ENCODE assay signal across 9 mouse cellular contexts in genomic region chr2:84481863-84482262, GRCm38 (mm10). TPM values are rescaled to one million over a fixed set of nuclear protein-coding genes. Genes with fewer than 3 reads are reported as not detected.
DNase-seq lines count a peak whose midpoint lies in the region; ATAC-seq and TF ChIP-seq lines count a peak whose summit lies in the region.
"Had no signal": no experiment of that assay in that cellular context is flagged by ENCODE, and none has a peak within 500 bp of the region (broad histone marks: within the 10 kb centered on the region; RNA-seq: fewer than 3 reads in every experiment).

No protein-coding gene starts in this region.

- DNase-seq in midbrain, embryonic 11.5 days (ENCODE audit: low spot score, missing footprints) = no peak
- peak; percentile 52 for DNase-seq in embryo, embryonic 10.5 days (ENCODE audit: low spot score)
- DNase-seq in heart, postnatal 4 days = peak; percentile 48
- DNase-seq in layer of hippocampus, adult 2 months (ENCODE audit: low spot score in 2 of 2) = peak; percentile 21 to 37
- peak; percentile 72 for DNase-seq in lung, postnatal 36 days
- peak; percentile 86 for DNase-seq in splenic B cell, adult 2 months (ENCODE audit: low read depth, low spot score)
- no peak for DNase-seq in urinary bladder, postnatal 36 days (ENCODE audit: low spot score in 2 of 2)

- no peak for ATAC-seq in midbrain, embryonic 13.5 days
- no peak for ATAC-seq in midbrain, embryonic 11.5 days (ENCODE audit: low FRiP score)

- H3K4me2 ChIP-seq in midbrain, embryonic 13.5 days (replicated peaks) = peak overlapping the region; percentile 22
- no peak overlapping the region for H3K4me2 ChIP-seq in midbrain, embryonic 11.5 days

- 61% methylated on average over 7 of the region's 7 CpGs for WGBS in midbrain, embryonic 13.5 days
- 59% methylated on average over 7 of the region's 7 CpGs for WGBS in midbrain, embryonic 11.5 days

- H3K27me3 ChIP-seq in midbrain, embryonic 13.5 days = no peaks in the 10 kb centered on the region
- no peaks in the 10 kb centered on the region for H3K27me3 ChIP-seq in midbrain, embryonic 11.5 days (ENCODE audit: control insufficient read depth, insufficient read depth, low read length)
- no peaks in the 10 kb centered on the region for H3K27me3 ChIP-seq in splenic B cell, adult 2 months (ENCODE audit: control insufficient read depth, insufficient read depth, low read length, poor library complexity, severe bottlenecking)

- H3K36me3 ChIP-seq in midbrain, embryonic 13.5 days = no peaks in the 10 kb centered on the region
- no peaks in the 10 kb centered on the region for H3K36me3 ChIP-seq in midbrain, embryonic 11.5 days (ENCODE audit: control insufficient read depth, insufficient read depth, low read length)
- H3K36me3 ChIP-seq in splenic B cell, adult 2 months (ENCODE audit: control insufficient read depth, insufficient read depth, low read length, poor library complexity, severe bottlenecking) = no peaks in the 10 kb centered on the region

- H3K9me3 ChIP-seq in midbrain, embryonic 13.5 days = no peaks in the 10 kb centered on the region
- no peaks in the 10 kb centered on the region for H3K9me3 ChIP-seq in midbrain, embryonic 11.5 days (ENCODE audit: control insufficient read depth, low read length)

- H3K4me3 ChIP-seq in midbrain, embryonic 13.5 days (replicated peaks) = no peak overlapping the region
- no peak overlapping the region for H3K4me3 ChIP-seq in midbrain, embryonic 11.5 days (ENCODE audit: low read depth, low read length)
- peak overlapping the region; percentile 48 for H3K4me3 ChIP-seq in layer of hippocampus, adult 2 months

- no peak overlapping the region for H3K27ac ChIP-seq in midbrain, embryonic 13.5 days
- H3K27ac ChIP-seq in midbrain, embryonic 11.5 days (ENCODE audit: low read depth, low read length) = no peak overlapping the region
- peak overlapping the region; percentile 44; the same call in 1 of the 2 replicates for H3K27ac ChIP-seq in layer of hippocampus, adult 2 months
- H3K27ac ChIP-seq: macrophage had no signal

- no peak overlapping the region for H3K9ac ChIP-seq in midbrain, embryonic 13.5 days (replicated peaks)
- H3K9ac ChIP-seq in midbrain, embryonic 11.5 days (ENCODE audit: low read length) = no peak overlapping the region

- H3K4me1 ChIP-seq in midbrain, embryonic 13.5 days (replicated peaks) = no peaks in the 10 kb centered on the region
- no peaks in the 10 kb centered on the region for H3K4me1 ChIP-seq in midbrain, embryonic 11.5 days (ENCODE audit: control insufficient read depth, insufficient read depth, low read length)

- TF ChIP-seq CTCF in layer of hippocampus, adult 2 months (conservative IDR thresholded peaks at IDR 0.05) = no peak; the same call in none of the 2 replicates

RNA-seq across cellular contexts. Expression of gene Tfpi, which starts 5.3 kb away (rescaled TPM):
- polyA plus RNA-seq in midbrain, embryonic 13.5 days (2015; fragmentation: Nextera tagmentation; extraction: Ambion mirVana) = 13.6 and 15.0 TPM in 2 replicates
- polyA plus RNA-seq in midbrain, embryonic 11.5 days (2014; fragmentation: Nextera tagmentation; extraction: Ambion mirVana) = 20.4 and 25.4 TPM in 2 replicates
- total RNA-seq in heart, postnatal 4 days (2021) = 10 to 100 TPM; 62.0 to 64.4 TPM
- 1 to 10 TPM; 3.6 TPM for total RNA-seq in layer of hippocampus, adult 2 months (2021)

RNA-seq across cellular contexts. Expression of gene Calcrl, which starts 56.7 kb away (rescaled TPM):
- 7.0 and 8.5 TPM in 2 replicates for polyA plus RNA-seq in midbrain, embryonic 13.5 days (2015; fragmentation: Nextera tagmentation; extraction: Ambion mirVana)
- 16.5 and 20.2 TPM in 2 replicates for polyA plus RNA-seq in midbrain, embryonic 11.5 days (2014; fragmentation: Nextera tagmentation; extraction: Ambion mirVana)
- 10 to 100 TPM; 37.2 to 41.6 TPM for total RNA-seq in heart, postnatal 4 days (2021)
- 1 to 10 TPM; 8.0 to 8.5 TPM for total RNA-seq in layer of hippocampus, adult 2 months (2021)

Comparison
In these comparisons a context has a peak if more than half of its experiments do, and no peak if none do; other contexts are left out.
1. DNase-seq: peak in embryo, embryonic 10.5 days (single experiment), heart, postnatal 4 days (single experiment), layer of hippocampus, adult 2 months (2 of 2), lung, postnatal 36 days (single experiment) and splenic B cell, adult 2 months (single experiment); none in midbrain, embryonic 11.5 days (single experiment) and urinary bladder, postnatal 36 days (0 of 2).
2. RNA of gene Tfpi, which starts 5.3 kb away (total RNA-seq): 62.0 to 64.4 TPM in heart, postnatal 4 days; 3.6 TPM in layer of hippocampus, adult 2 months; every median in the first group is over 10 times any median in the second.
3. RNA of gene Calcrl, which starts 56.7 kb away (total RNA-seq): 37.2 to 41.6 TPM in heart, postnatal 4 days; 8.0 to 8.5 TPM in layer of hippocampus, adult 2 months; every median in the first group is over 4 times any median in the second.